Mouse (Mus musculus) bone marrow macrophage, adult 2 months (primary cell): Measurements from ENCODE around the gene Supt5.

Experiments used
- CTCF ChIP-seq: IDR thresholded peaks from 2 replicates; pipeline ENCODE4 v1.5.1; 2012; ENCODE audit warnings: low read depth, mild to moderate bottlenecking, low read length, moderate library complexity
- POLR2A ChIP-seq: IDR thresholded peaks from 2 replicates; pipeline ENCODE4 v1.6.1; 2012; ENCODE audit warnings: mild to moderate bottlenecking, low read depth, low read length, borderline replicate concordance

GRCm38 (mm10) chr7:28348601-28349000 is 10.1 kb upstream of the Supt5 start:
- TF ChIP-seq CTCF (peak; percentile 13; the same call in 1 of the 2 replicates), POLR2A (no peak)
